Mouse (Mus musculus): ENCODE measurements around the gene Sct.
"Not testable (repeated sequence)": the region's sequence is repeated elsewhere in the genome, so short reads cannot be mapped to it uniquely, and the experiment has no call there.

Gene Sct

DNA sequence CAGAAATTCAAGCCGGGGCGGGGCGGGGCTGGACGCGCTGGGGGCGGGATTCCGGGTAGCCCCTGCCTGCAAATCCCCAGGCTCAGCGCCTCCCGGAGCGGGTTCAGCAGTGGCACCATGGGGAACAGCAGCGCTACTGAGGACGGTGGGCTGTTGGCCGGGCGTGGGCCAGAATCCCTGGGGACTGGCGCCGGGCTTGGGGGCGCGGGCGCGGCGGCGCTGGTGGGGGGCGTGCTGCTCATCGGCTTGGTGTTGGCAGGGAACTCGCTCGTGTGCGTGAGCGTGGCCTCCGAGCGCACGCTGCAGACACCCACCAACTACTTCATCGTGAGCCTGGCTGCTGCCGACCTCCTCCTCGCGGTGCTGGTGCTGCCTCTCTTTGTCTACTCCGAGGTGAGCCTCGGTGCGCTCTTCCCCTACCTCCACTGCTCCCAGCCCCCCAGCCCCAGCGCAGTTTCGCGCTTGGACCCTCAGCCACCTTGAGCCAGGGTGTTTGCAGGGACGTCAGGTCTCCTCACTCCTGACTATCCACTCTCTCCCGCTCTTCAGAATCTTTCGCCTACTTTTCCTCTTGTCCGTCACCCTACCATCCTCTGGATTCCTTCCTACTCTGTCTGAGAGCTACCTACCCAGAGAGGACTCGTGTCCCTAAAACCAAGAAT, 13.1 kb upstream of the Sct start, which contains the start of gene Drd4:
Drd4 (plus strand) TSS at position 86 of the 662 bp plus-strand sequence.
- no peak for DNase-seq (ENCODE audit: low spot score)

- DNase-seq (ENCODE audit: low spot score): no peak
Measured at GRCm38 (mm10) chr7:141288042-141288441, 9.1 kb upstream of the Sct start.

GRCm38 (mm10) chr7:141282756-141283155, 3.8 kb upstream of the Sct start:
- no peak for DNase-seq (ENCODE audit: low spot score)

DNA sequence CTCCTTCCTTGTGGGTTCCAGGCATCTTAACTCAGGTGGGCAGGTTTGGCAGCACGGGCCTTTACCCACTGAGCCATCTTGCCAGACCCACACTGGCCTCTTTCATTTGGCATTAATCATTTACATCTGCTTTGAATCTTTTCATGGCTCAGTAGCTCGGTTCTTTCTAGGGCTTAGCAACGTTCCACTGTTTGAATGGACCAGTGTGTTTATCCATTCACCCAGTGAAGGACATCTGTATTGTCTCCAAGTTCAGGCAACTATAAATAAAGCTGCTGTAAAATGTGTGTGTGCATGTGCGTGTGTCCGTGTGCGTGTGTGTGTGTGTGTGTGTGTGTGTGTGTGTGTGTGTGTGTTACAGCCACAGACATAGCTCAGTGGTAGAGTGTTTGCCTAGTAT, 2.5 kb upstream of the Sct start:
- DNase-seq (ENCODE audit: low spot score): no peak

DNA sequence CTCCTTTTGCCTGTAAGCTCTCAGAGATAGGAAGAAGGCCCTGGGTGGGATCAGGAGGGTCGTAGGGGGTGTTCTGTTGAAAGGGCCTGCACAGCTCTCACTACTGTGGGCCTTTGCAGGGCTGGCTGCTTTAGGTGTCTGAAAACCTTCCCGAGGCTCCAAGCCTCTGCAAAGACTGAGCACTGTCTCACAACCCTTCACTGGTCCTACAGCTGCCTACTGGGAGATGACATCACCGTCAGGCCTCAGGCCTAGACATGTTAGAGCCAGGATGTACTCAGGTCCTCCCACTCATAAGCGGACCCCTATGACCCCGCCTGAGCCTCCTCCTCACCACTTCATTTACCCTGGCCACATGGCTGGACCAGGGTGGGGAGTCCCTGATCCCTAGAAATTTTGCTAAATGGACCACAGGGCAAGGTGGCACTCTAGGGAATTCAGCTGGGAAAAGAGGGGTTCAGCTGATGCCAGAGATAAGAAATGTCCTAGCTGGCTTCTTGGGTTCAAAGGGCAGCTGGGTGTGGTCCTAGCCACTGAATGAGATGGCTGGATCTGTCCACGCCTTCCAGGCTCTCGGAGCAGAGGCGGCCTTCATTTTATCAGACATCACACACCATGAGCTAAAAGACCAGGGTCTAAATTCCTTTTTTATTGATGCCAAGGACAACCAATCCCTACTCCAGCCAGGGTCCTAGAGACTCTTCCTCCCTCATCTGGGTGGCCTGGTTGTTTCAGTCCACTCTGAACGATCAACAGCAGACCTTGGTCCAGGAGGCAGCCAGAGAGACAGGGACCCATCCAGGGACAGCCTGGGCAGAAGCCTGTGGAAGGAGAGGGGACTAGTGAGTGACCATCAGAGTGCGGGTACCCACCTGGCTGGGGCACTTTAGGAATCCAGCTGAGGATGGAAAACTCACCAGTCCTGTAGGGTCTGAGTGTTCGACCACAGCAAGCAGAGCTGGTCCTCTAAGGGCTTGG, 943 bp downstream of the Sct start:
- no peak for DNase-seq (ENCODE audit: low spot score)

GRCm38 (mm10) chr7:141276546-141276945, 2.4 kb downstream of the Sct start, which contains the start of gene Cdhr5:
Gene Cdhr5 (minus strand): TSS chr7:141276786.
- no peak for DNase-seq (ENCODE audit: low spot score)

GRCm38 (mm10) chr7:141275356-141275755, 3.6 kb downstream of the Sct start:
- no peak for DNase-seq (ENCODE audit: low spot score)

DNA sequence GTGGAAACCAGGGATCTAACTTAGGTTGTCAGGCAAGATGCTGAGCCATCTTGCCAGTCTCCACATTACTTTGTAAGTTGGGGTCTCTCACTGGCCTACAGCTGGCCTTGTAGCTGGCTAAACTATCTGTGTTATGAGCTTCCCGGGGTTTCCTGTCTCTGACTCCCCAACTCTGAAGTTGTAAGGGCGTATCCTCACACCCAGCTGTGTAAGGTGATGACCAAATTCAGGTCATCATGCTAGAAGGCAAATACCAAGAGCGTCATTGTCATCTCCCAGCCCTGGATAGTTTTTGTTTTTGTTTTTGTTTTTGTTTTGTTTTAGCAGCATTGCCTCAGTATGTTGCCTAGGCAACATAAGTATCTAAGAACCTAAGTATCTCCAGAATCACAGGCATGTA, 8.3 kb downstream of the Sct start:
- DNase-seq (ENCODE audit: low spot score): no peak

DNA sequence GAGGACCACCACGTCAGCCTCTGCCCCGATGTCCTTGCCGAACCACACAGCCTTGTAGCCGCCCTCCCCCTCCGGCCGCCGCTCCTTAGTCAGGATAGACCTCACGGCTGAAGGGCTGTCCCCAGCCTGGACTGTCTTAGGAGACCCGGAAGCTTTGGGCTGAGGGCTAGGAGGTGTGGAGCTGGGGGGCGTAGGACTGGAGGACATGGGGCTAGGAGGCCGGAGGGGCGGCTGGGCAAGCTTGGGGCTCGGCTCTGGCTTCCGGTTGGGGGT, 9.7 kb downstream of the Sct start:
- no peak for DNase-seq (ENCODE audit: low spot score)

GRCm38 (mm10) chr7:141268466-141269272, 10.3 kb downstream of the Sct start:
- DNase-seq (ENCODE audit: low spot score): no peak

- DNase-seq (ENCODE audit: low spot score): peak; percentile 73
Measured at GRCm38 (mm10) chr7:141265739-141266561, 13.0 kb downstream of the Sct start, which contains the start of gene Irf7. Gene Irf7 (minus strand): TSS chr7:141266481.

DNA sequence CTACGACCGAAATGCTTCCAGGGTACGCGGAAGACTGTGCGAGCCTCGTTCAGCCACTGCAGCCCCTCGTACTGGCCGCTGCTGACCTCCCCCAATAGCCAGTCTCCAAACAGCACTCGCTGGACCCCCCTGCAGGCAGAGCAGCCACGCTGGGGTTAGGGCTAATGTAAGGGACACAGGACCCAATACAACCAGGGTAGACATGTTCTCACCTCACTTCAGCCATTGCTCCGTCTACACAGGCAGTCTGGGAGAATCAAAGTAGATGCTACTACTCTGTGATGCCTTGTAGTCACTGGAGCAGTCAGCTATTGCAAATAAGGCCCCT, 13.6 kb downstream of the Sct start:
- no peak for DNase-seq (ENCODE audit: low spot score)

GRCm38 (mm10) chr7:141264761-141265410, 14.0 kb downstream of the Sct start:
- DNase-seq (ENCODE audit: low spot score): no peak

DNA sequence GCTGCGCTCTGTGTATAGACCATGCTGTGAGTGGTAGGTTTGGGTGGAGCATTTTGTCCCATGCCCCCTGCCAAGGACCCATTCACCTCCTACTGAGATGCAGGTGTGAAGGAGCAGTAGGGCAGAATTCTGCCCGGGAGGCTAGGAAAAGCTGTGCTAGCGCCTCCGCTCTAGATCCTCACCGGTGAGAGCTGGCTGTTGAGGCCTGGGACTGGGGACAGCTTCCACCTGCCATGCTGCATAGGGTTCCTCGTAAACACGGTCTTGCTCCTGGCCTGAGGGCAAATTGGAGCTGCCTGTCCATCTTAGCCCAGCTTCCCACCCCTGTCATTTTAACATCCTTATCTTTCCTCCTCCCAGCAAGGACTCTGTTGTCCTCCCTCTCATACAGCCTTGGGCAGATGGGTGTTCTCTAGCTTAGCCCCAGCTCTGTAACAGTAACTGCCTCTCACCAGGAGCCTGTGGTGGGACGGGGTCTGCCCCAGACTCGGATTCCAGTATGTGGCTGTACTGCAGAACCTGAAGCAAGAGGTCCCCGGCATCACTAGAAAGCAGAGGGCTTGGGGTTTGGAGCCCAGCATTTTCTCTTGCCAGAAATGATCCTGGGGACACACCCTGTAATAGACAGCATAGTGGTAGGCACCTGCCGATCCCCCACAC, 14.8 kb downstream of the Sct start:
- DNase-seq (ENCODE audit: low spot score): no peak

DNA sequence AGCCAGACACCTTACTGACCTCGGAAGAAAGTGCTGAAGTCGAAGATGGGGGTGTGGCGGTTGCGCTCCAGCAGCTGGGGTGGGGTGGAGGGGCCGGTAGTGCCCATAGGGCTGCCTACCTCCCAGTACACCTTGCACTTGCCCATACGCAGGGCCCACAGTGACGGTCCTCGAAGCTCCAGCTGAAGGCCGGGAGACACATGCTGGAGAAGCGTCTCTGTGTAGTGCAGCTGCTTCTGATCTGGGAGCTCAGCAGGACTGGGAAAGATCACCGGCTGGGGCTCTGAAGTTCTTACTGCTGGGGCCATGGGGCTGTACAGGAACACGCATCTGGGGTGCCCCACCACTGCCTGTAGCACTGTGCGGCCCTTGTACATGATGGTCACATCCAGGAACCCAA, 15.3 kb downstream of the Sct start:
- DNase-seq (ENCODE audit: low spot score): no peak

GRCm38 (mm10) chr7:141261480-141261879, 17.5 kb downstream of the Sct start:
- peak; percentile 68 for DNase-seq (ENCODE audit: low spot score)

GRCm38 (mm10) chr7:141256159-141256558, 22.8 kb downstream of the Sct start:
- DNase-seq (ENCODE audit: low spot score): no peak

GRCm38 (mm10) chr7:141250486-141250885, 28.4 kb downstream of the Sct start:
- DNase-seq (ENCODE audit: low spot score): not testable (repeated sequence)

GRCm38 (mm10) chr7:141231551-141231950, 47.4 kb downstream of the Sct start:
- DNase-seq (ENCODE audit: low spot score): no peak

DNA sequence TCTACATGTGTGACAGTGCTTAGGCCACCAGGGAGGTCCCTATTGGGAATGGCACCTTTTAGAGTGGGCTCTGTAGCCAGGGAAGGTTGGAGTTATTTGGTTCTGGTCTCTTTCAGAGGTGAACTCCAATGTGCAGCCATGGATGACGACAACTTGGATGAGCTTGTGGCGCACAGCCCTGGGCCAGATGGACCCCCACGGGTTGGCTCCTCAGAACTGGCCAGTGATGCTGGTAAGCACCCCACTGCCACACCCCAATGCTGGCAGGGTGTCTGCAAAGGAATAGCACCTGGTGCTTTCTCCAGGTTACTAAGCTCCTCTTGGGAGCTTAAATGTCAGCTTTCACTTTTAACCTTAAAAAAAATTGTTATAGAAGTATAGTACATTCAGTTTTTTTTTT, 47.8 kb downstream of the Sct start:
- no peak for DNase-seq (ENCODE audit: low spot score)

- DNase-seq (ENCODE audit: low spot score): no peak
Measured at GRCm38 (mm10) chr7:141230570-141230969, 48.4 kb downstream of the Sct start.

Data from adipocyte (in vitro differentiated cells).